Mouse (Mus musculus) midbrain, embryonic 10.5 days (tissue): ENCODE results near the gene Khsrp. TPM values are rescaled to one million over a fixed set of nuclear protein-coding genes. Genes with fewer than 3 reads are reported as not detected.
A peak's percentile ranks its signal among the peaks of the same experiment; 100 is the strongest.

ENCODE experiments used
- DNase-seq: peaks from one replicate; pipeline ENCODE4 v3.0.0-alpha.2; 2017; ENCODE audit warnings: low spot score
- H3K27ac ChIP-seq: fragments of 300-500 bp; sonication (generic); replicated peaks from 2 replicates; pipeline ENCODE4 v1.5.1; 2016; ENCODE audit warnings: mild to moderate bottlenecking
- H3K27me3 ChIP-seq: fragments of 300-500 bp; sonication (generic); 2 replicates; pipeline ENCODE4 v1.6.1; 2016; ENCODE audit warnings: low read depth, mild to moderate bottlenecking; ENCODE audit not compliant: poor library complexity, severe bottlenecking
- H3K36me3 ChIP-seq: fragments of 300-500 bp; sonication (generic); 2 replicates; pipeline ENCODE4 v1.6.1; 2016; ENCODE audit warnings: mild to moderate bottlenecking, moderate library complexity
- H3K4me1 ChIP-seq: fragments of 300-500 bp; sonication (generic); 2 replicates; pipeline ENCODE4 v1.6.1; 2016
- H3K4me3 ChIP-seq: fragments of 300-500 bp; sonication (generic); 2 replicates; pipeline ENCODE4 v1.5.1; 2016; ENCODE audit warnings: mild to moderate bottlenecking, moderate library complexity
- H3K9me3 ChIP-seq: fragments of 300-500 bp; sonication (generic); replicated peaks from 2 replicates; pipeline ENCODE4 v1.6.1; 2016; ENCODE audit warnings: mild to moderate bottlenecking
- WGBS: fragments of 180-500 bp; shearing (Covaris S2); methylation state at CpG from one replicate; pipeline ENCODE4 v1.1.7; 2016; 5-methylcytosine and 5-hydroxymethylcytosine counted together
- polyA plus RNA-seq: library from polyadenylated mRNA; unstranded; fragments of >200 nt; fragmentation: Nextera tagmentation; extraction: Ambion mirVana; gene quantifications from 2 replicates; pipeline ENCODE4 v1.2.1, GENCODE M21; 2016

The Khsrp gene
- polyA plus RNA-seq, 1 experiment from 2014 or later: 45.4 TPM

- Histone ChIP-seq H3K9me3 (no peaks in the 10 kb centered on the region), H3K4me3 (peak within 1 kb of the TSS; percentile 88), H3K4me1 (peaks cover 10% of the 10 kb centered on the region), H3K27me3 (no peaks in the 10 kb centered on the region), H3K27ac (peak within 1 kb of the TSS; percentile 91), H3K36me3 (peaks cover 42% of the 10 kb centered on the region)
- under 1% methylated on average over 52 of the region's 52 CpGs for WGBS
- DNase-seq: peak; percentile 94
Observed at GRCm38 (mm10) chr17:56990115-56990746, 41.1 kb downstream of the Khsrp start, which contains the start of gene Clpp. Gene Clpp (plus strand): TSS chr17:56990305.

DNA sequence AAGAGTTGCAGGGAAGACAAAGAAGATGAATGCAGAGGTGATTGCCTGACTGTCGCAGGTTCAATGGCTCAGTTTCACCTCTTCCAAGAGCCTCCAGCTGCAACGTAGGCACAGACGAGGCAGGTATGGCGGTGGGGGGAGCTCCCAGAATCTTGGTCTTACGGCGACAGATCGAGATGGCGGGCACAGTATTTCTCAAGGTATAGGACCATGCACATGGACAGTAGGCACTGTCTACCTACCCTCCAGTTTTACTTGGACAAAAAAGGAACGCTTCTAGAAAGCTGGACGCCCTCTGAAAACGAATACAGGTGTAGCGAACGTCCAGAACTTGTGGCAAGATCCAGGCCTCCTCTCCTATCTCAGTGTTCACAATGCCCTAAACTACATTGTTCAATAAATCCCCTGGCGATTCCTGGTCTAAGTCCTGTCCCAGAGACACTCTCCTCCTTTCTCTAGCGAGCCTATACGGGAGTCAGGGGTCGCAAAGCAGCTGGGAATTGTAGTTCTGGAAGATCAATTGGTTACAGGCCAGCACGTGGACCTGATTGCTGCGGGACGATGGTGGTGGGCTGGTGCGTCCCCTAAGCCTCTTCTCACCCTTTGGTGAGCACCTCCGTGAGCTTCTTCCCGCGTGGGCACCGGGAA, 41.7 kb downstream of the Khsrp start:
- Histone ChIP-seq H3K9me3 (no peaks in the 10 kb centered on the region), H3K27me3 (no peaks in the 10 kb centered on the region), H3K27ac (peak overlapping the region; percentile 91), H3K4me3 (peak overlapping the region; percentile 88), H3K36me3 (peaks cover 35% of the 10 kb centered on the region), H3K4me1 (peaks cover 10% of the 10 kb centered on the region)
- 3% methylated on average over 25 of the region's 25 CpGs for WGBS
- DNase-seq: no peak

DNA sequence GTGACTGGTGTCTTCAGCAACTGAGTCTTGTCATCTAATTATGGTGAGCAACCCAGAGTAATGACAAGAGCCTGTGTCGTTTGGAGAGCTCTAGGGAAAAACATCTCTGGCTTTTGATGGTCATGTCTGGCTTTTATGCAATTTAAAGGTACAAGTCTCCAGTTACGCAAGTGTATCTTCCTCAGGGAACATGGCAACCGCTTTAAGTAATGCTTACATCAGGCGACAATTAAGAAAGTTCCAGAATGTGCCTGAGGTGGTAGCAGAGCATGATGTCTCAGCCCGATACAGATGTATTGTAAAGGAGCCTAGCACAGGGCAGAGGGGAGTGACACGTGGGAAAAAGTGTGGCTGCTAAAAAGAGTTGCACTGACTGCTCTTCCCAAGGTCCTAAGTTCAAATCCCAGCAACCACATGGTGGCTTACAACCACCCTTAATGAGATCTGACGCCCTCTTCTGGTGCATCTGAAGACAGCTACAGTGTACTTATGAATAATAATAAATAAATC, 42.3 kb downstream of the Khsrp start:
- H3K4me1 ChIP-seq: peaks cover 10% of the 10 kb centered on the region
- no peaks in the 10 kb centered on the region for H3K27me3 ChIP-seq
- peak overlapping the region; percentile 88 for H3K4me3 ChIP-seq
- H3K36me3 ChIP-seq: peaks cover 29% of the 10 kb centered on the region
- H3K9me3 ChIP-seq: no peaks in the 10 kb centered on the region
- DNase-seq: no peak
- H3K27ac ChIP-seq: no peak overlapping the region
- WGBS: 72% methylated on average over 7 of the region's 7 CpGs

DNA sequence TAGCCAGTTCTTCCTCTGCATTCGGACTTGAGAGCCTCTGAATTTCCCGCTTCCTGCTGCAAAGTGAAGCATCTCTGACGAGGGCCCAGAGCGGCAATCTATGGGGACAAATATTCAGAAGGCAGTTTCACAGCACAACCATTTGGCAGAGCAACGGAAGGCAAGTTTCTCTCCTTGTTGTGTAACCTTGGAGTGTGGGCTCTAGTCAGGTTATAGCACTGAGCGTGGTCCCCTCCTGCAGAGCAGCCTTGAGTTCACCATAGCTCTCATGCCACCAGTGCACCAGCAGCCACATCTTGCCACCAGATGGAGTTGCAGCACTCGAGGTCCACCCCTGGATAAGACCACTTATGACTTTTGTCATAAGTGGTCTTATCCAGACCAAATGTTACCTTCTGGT, 42.9 kb downstream of the Khsrp start:
- H3K36me3 ChIP-seq: peaks cover 24% of the 10 kb centered on the region
- H3K9me3 ChIP-seq: no peaks in the 10 kb centered on the region
- H3K27ac ChIP-seq: no peak overlapping the region
- peaks cover 10% of the 10 kb centered on the region for H3K4me1 ChIP-seq
- H3K4me3 ChIP-seq: no peak overlapping the region
- WGBS: 88% methylated on average over 7 of the region's 7 CpGs
- H3K27me3 ChIP-seq: no peaks in the 10 kb centered on the region
- DNase-seq: no peak

- DNase-seq: no peak
- H3K27ac ChIP-seq: no peak overlapping the region
- no peak overlapping the region for H3K4me3 ChIP-seq
- H3K36me3 ChIP-seq: 0 out of 2 replicates have a peak, but pooled peaks cover 2% of the 10 kb centered on the region
- peaks cover 9% of the 10 kb centered on the region for H3K4me1 ChIP-seq
- H3K27me3 ChIP-seq: no peaks in the 10 kb centered on the region
- no peaks in the 10 kb centered on the region for H3K9me3 ChIP-seq
- 92% methylated on average over 3 of the region's 3 CpGs for WGBS
Observed at GRCm38 (mm10) chr17:56986105-56986805, 45.1 kb downstream of the Khsrp start.

DNA sequence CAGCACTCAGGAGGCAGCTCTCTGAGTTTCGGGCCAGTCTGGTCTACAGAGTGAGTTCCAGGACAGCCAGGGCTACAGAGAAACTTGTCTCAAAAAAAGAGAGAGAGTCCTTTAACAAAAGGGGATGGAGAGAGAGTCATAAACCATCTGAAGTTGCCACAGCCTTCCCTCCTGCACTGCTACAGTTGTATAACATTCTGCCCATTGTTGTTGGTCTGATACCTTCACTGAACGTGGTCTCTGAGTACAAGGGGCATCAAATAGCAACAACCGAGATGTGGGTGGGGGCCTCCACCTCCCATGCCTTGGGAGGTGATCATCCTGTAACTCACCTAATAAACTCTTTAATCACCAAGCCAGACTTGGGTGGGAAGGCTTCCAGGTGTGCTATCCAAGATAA, 45.7 kb downstream of the Khsrp start:
- no peak for DNase-seq
- no peak overlapping the region for H3K27ac ChIP-seq
- H3K4me3 ChIP-seq: no peak overlapping the region
- H3K27me3 ChIP-seq: no peaks in the 10 kb centered on the region
- H3K9me3 ChIP-seq: no peaks in the 10 kb centered on the region
- H3K4me1 ChIP-seq: peaks cover 3% of the 10 kb centered on the region; the same call in 1 of the 2 replicates
- WGBS: 82% methylated on average over 3 of the region's 3 CpGs
- H3K36me3 ChIP-seq: no peaks in the 10 kb centered on the region

DNA sequence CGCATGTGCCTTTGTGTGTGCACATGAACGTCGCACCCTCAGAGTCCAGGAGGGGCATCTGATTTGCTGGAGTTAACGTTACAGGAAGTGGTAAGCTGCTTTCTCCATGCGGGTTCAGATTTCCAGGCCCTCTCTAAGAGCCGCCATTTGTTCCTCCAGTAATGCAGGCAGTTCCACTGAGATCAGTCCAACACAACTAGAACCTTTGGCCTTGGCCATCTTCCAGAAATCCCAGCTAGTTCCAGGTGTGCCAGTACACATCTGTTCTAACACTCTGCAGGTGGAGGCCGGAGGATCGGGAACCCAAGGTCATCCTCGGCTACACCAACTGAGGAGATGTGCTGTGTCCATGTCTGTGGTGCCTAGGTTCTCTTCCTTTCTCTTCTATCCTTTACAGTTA, 46.4 kb downstream of the Khsrp start:
- DNase-seq: no peak
- Histone ChIP-seq H3K27ac (no peak overlapping the region), H3K4me3 (no peak overlapping the region), H3K4me1 (peaks cover 2% of the 10 kb centered on the region; the same call in 1 of the 2 replicates), H3K36me3 (no peaks in the 10 kb centered on the region), H3K27me3 (no peaks in the 10 kb centered on the region), H3K9me3 (no peaks in the 10 kb centered on the region)
- 85% methylated on average over 9 of the region's 9 CpGs for WGBS

DNA sequence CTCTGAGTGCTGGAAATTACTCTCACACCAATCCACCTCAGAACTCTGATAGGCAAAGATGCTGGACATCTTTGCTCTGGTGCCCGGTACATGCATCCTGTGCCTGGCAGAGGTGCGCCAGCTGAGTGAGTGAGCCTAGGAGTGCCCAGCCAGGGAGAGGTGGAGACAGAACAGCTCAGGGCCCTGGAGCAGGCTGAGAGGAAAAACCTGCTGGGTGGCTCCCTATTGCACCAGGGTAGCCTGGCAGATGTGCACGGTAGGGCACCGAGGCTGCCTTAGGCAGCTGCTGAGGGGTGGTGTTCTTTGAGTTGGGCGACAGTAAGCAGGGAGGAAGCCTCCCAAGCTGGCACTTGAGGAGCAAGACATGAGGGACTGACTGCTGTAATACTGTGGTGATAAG, 49.3 kb downstream of the Khsrp start, which contains the start of gene Acer1:
TSS of gene Acer1 (minus strand) at position 114 of the 400 bp plus-strand sequence.
- no peak within 1 kb of the TSS for H3K27ac ChIP-seq
- no peak for DNase-seq
- H3K9me3 ChIP-seq: no peaks in the 10 kb centered on the region
- H3K4me3 ChIP-seq: no peak within 1 kb of the TSS
- H3K36me3 ChIP-seq: no peaks in the 10 kb centered on the region
- 76% methylated on average over 5 of the region's 5 CpGs for WGBS
- no peaks in the 10 kb centered on the region for H3K4me1 ChIP-seq
- no peaks in the 10 kb centered on the region for H3K27me3 ChIP-seq

DNA sequence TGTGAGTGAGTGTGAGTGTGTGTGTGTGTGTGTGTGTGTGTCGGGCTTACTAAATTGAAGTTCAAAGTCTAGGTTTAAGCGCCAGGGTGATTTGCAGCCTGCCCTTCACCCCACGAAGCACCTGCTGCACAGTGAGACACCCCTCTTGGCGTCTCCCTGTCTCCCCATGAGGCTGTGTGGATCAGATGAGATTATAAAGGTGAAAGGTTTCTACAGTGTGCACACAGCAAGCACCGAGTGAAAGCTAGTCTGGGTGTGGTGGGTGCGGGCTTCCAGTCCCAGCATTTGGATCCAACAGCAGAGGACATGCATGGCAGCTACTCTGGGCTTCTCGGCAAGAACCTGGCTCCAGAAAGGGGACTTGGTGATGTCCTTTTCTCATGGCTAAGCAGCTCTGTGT, 50.3 kb downstream of the Khsrp start:
- no peak overlapping the region for H3K27ac ChIP-seq
- no peaks in the 10 kb centered on the region for H3K9me3 ChIP-seq
- 88% methylated on average over 7 of the region's 7 CpGs for WGBS
- no peaks in the 10 kb centered on the region for H3K36me3 ChIP-seq
- no peaks in the 10 kb centered on the region for H3K4me1 ChIP-seq
- no peak for DNase-seq
- no peak overlapping the region for H3K4me3 ChIP-seq
- H3K27me3 ChIP-seq: no peaks in the 10 kb centered on the region

GRCm38 (mm10) chr17:56979524-56979923, 51.8 kb downstream of the Khsrp start:
- Histone ChIP-seq H3K27ac (no peak overlapping the region), H3K9me3 (no peaks in the 10 kb centered on the region), H3K27me3 (no peaks in the 10 kb centered on the region), H3K36me3 (no peaks in the 10 kb centered on the region), H3K4me1 (no peaks in the 10 kb centered on the region), H3K4me3 (no peak overlapping the region)
- WGBS: 48% methylated on average over 7 of the region's 8 CpGs
- DNase-seq: no peak

GRCm38 (mm10) chr17:56976531-56977390, 54.6 kb downstream of the Khsrp start:
- DNase-seq: no peak
- Histone ChIP-seq H3K9me3 (no peaks in the 10 kb centered on the region), H3K4me3 (no peak overlapping the region), H3K36me3 (no peaks in the 10 kb centered on the region), H3K4me1 (no peaks in the 10 kb centered on the region), H3K27ac (no peak overlapping the region), H3K27me3 (no peaks in the 10 kb centered on the region)
- WGBS: 83% methylated on average over 8 of the region's 8 CpGs

DNA sequence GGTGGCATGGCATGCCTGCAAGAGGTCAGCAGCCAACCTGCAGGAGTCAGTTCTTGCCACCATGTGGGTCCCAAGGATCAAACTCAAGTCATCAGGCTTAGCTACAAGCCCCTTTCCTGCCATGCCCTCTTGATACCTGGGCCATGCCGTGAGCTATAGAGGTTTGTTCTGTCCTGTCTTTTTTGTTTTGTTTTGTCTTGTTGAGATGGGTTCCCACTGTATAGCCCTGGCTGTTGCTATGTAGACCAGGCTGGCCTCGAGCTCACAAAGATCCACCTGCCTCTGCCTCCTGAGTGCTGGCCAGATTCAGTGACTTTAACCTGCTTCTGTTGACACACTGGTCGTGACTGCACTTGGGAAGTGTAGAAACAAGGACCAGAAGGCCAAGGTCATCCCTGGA, 55.9 kb downstream of the Khsrp start:
- no peaks in the 10 kb centered on the region for H3K9me3 ChIP-seq
- H3K36me3 ChIP-seq: no peaks in the 10 kb centered on the region
- 86% methylated on average over 3 of the region's 3 CpGs for WGBS
- no peak overlapping the region for H3K4me3 ChIP-seq
- H3K27ac ChIP-seq: no peak overlapping the region
- DNase-seq: no peak
- H3K27me3 ChIP-seq: no peaks in the 10 kb centered on the region
- H3K4me1 ChIP-seq: no peaks in the 10 kb centered on the region
